Mouse (Mus musculus) cerebellum, adult 2 months (tissue): ENCODE measurements around the gene Foxk2.

Experiments
- CTCF ChIP-seq: fragments of 200-500 bp; IDR thresholded peaks from 2 replicates; pipeline ENCODE4 v1.5.1; 2011; ENCODE audit warnings: low read depth, mild to moderate bottlenecking, control low read depth, low read length, moderate library complexity, borderline replicate concordance; ENCODE audit not compliant: insufficient read depth
- POLR2A ChIP-seq: fragments of 200-500 bp; IDR thresholded peaks from 2 replicates; pipeline ENCODE4 v1.6.1; 2011; ENCODE audit warnings: low read length, control low read depth, borderline replicate concordance; ENCODE audit not compliant: insufficient read depth

DNA sequence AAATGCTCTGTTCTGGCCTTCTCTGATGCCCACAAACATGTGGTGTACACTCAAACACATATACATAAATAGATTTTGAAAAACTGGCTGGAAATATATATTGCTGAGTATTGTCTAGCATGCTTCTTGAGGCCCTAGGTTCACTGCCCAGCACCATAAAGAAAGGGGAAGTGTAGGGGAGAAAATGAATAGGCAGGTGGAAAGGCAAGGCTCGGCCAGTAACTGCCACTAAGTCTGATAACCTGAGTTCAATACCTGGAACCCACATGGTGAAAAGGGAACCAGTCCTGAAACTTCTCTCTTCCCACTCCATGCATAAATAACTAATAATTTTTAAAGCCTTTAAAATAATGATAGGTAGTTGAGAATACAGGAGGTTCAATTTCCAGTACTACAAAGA is 79.9 kb downstream of the Foxk2 start:
- TF ChIP-seq CTCF (no peak), POLR2A (no peak)
